Mouse (Mus musculus) G1E (cell line): ENCODE data around the gene Vsig8. TPM values are rescaled to one million over a fixed set of nuclear protein-coding genes. Genes with fewer than 3 reads are reported as not detected.

Experiments
- ATAC-seq: 2 replicates; pipeline ENCODE4 v1.8.0; 2016; ENCODE audit warnings: mild to moderate bottlenecking; ENCODE audit not compliant: insufficient number of reproducible peaks, poor library complexity, low FRiP score, severe bottlenecking; ENCODE audit errors: extremely low read depth
- DNase-seq: peaks from one replicate; pipeline ENCODE4 v3.0.0; 2012; ENCODE audit warnings: low spot score
- H3K27me3 ChIP-seq: 2 replicates; pipeline ENCODE4 v1.6.1; 2012; ENCODE audit warnings: mild to moderate bottlenecking, low read length, inconsistent platforms; ENCODE audit not compliant: insufficient read depth
- H3K36me3 ChIP-seq: replicated peaks from 2 replicates; pipeline ENCODE3; 2012; ENCODE audit warnings: mild to moderate bottlenecking, inconsistent platforms
- H3K4me1 ChIP-seq: 2 replicates; pipeline ENCODE4 v1.6.1; 2012; ENCODE audit warnings: low read depth, low read length, inconsistent platforms, mixed read lengths; ENCODE audit not compliant: insufficient read depth
- H3K4me3 ChIP-seq: 2 replicates; pipeline ENCODE4 v1.5.1; 2012; ENCODE audit warnings: low read depth, mild to moderate bottlenecking, inconsistent platforms, low read length, moderate library complexity, mixed read lengths
- H3K9me3 ChIP-seq: replicated peaks from 2 replicates; pipeline ENCODE4 v1.6.1; 2012; ENCODE audit warnings: inconsistent platforms
- CTCF ChIP-seq: IDR thresholded peaks from 2 replicates; pipeline ENCODE4 v1.5.1; 2012; ENCODE audit warnings: low read depth, low read length, inconsistent platforms, mixed read lengths
- GATA1 ChIP-seq: IDR thresholded peaks from 2 replicates; pipeline ENCODE4 v1.6.1; 2012; ENCODE audit warnings: borderline replicate concordance, low read length, inconsistent platforms, mixed read lengths
- GATA2 ChIP-seq: IDR thresholded peaks from 2 replicates; pipeline ENCODE4 v1.6.1; 2012; ENCODE audit warnings: low read depth, low read length, inconsistent platforms, borderline replicate concordance
- POLR2AphosphoS5 ChIP-seq: IDR thresholded peaks from 2 replicates; pipeline ENCODE4 v1.6.1; 2012; ENCODE audit warnings: low read depth, low read length, inconsistent platforms; ENCODE audit not compliant: insufficient replicate concordance
- TAL1 ChIP-seq: conservative IDR thresholded peaks from 2 replicates; pipeline ENCODE4 v1.6.1; 2012; ENCODE audit warnings: low read depth, low read length, inconsistent platforms, mixed read lengths
- polyA plus RNA-seq: library from polyadenylated mRNA; stranded (reverse); fragments of >175 nt; gene quantifications from 2 replicates; pipeline ENCODE4 v1.2.3, GENCODE M21; 2012
- total RNA-seq, 2 experiments: library from RNA; stranded (forward) in 1 of 2; stranded (reverse) in 1 of 2; fragments of 200-1000 nt in 1 of 2; fragments of >200 nt in 1 of 2; fragmentation: Nextera tagmentation in 1 of 2; gene quantifications; 2 replicates each; pipeline ENCODE4 v1.2.3; 2014 to 2017

The Vsig8 gene
- not detected in 2 replicates for total RNA-seq (2014; fragmentation: Nextera tagmentation)
- total RNA-seq (2017): not detected in 2 replicates
- polyA plus RNA-seq: not detected in 2 replicates

GRCm38 (mm10) chr1:172555638-172556037 lies at the start of gene Vsig8:
Vsig8 (plus strand) TSS chr1:172555938.
- DNase-seq (no peak), ATAC-seq (no peak)
- H3K9me3 ChIP-seq: peaks cover 26% of the 10 kb centered on the region
- H3K4me3 ChIP-seq: no peak within 1 kb of the TSS
- no peaks in the 10 kb centered on the region for H3K27me3 ChIP-seq
- TF ChIP-seq GATA1: no peak
- no peak for TF ChIP-seq GATA2
- no peak for TF ChIP-seq POLR2AphosphoS5
- no peak for TF ChIP-seq CTCF
- no peak for TF ChIP-seq TAL1
- H3K36me3 ChIP-seq: no peaks in the 10 kb centered on the region
- no peaks in the 10 kb centered on the region for H3K4me1 ChIP-seq

- DNase-seq: no peak
- no peak for ATAC-seq
- Histone ChIP-seq H3K36me3 (peaks cover 77% of the 10 kb centered on the region), H3K4me3 (no peak overlapping the region), H3K27me3 (no peaks in the 10 kb centered on the region), H3K9me3 (no peaks in the 10 kb centered on the region), H3K4me1 (peaks cover 73% of the 10 kb centered on the region)
- TF ChIP-seq TAL1 (no peak), POLR2AphosphoS5 (no peak), GATA2 (no peak), CTCF (no peak), GATA1 (no peak)
Observed at GRCm38 (mm10) chr1:172507001-172507400, 48.7 kb upstream of the Vsig8 start.

- Histone ChIP-seq H3K9me3 (no peaks in the 10 kb centered on the region), H3K27me3 (no peaks in the 10 kb centered on the region), H3K4me3 (no peak overlapping the region), H3K36me3 (peaks cover 70% of the 10 kb centered on the region), H3K4me1 (peaks cover 69% of the 10 kb centered on the region)
- no peak for ATAC-seq
- DNase-seq: no peak
- TF ChIP-seq GATA2 (no peak), TAL1 (no peak), CTCF (no peak), POLR2AphosphoS5 (no peak; the same call in 1 of the 2 replicates), GATA1 (no peak)
Observed at GRCm38 (mm10) chr1:172507701-172508100, 48.0 kb upstream of the Vsig8 start.

- no peaks in the 10 kb centered on the region for H3K9me3 ChIP-seq
- TF ChIP-seq CTCF (no peak), TAL1 (no peak), GATA1 (no peak), GATA2 (no peak)
- DNase-seq: no peak
- no peaks in the 10 kb centered on the region for H3K27me3 ChIP-seq
- 0 out of 2 replicates have a peak, but pooled peaks have one; percentile 16 for ATAC-seq
- H3K4me1 ChIP-seq: peaks cover 69% of the 10 kb centered on the region
- peaks cover 65% of the 10 kb centered on the region for H3K36me3 ChIP-seq
- H3K4me3 ChIP-seq: no peak overlapping the region
Observed at GRCm38 (mm10) chr1:172508172-172508571, 47.6 kb upstream of the Vsig8 start.

- TF ChIP-seq CTCF (no peak), GATA2 (no peak), GATA1 (no peak), POLR2AphosphoS5 (no peak), TAL1 (no peak)
- H3K4me1 ChIP-seq: peaks cover 70% of the 10 kb centered on the region
- no peaks in the 10 kb centered on the region for H3K27me3 ChIP-seq
- no peak for DNase-seq
- ATAC-seq: no peak
- no peaks in the 10 kb centered on the region for H3K9me3 ChIP-seq
- no peak overlapping the region for H3K4me3 ChIP-seq
- peaks cover 56% of the 10 kb centered on the region for H3K36me3 ChIP-seq
Observed at GRCm38 (mm10) chr1:172509235-172509634, 46.5 kb upstream of the Vsig8 start.

GRCm38 (mm10) chr1:172509983-172510382 lies 45.8 kb upstream of the Vsig8 start:
- DNase-seq: no peak
- H3K36me3 ChIP-seq: peaks cover 48% of the 10 kb centered on the region

More at GRCm38 (mm10) chr1:172509983-172510382, 45.8 kb upstream of the Vsig8 start:
- ATAC-seq: no peak
- Histone ChIP-seq H3K4me1 (peaks cover 69% of the 10 kb centered on the region), H3K27me3 (no peaks in the 10 kb centered on the region), H3K4me3 (no peak overlapping the region), H3K9me3 (no peaks in the 10 kb centered on the region)
- no peak for TF ChIP-seq GATA2
- TF ChIP-seq GATA1: no peak
- TF ChIP-seq TAL1: no peak
- no peak for TF ChIP-seq CTCF
- TF ChIP-seq POLR2AphosphoS5: no peak
